Mouse (Mus musculus): ENCODE data around the gene Traf1.

DNA sequence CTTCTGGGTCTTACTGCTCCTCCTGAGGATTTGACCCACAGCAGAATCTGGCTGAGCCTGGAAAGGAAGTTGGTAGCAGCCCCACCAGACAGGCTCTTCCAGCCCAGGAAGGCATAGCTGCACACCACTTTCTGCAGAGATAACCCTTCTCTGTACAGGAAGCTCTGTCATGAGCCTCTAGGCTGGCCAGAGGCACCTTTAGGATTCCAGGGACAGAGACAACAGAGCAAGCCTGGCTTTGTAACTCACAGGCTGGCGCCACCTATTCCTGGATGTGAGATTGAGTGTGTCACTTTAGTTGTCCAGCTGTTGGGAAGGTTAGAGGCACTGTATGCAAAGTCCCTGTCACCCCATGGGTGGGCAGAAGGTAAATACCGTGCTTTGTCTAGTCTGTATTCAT lies 46.5 kb downstream of the Traf1 start:
- no peak for TF ChIP-seq POLR2A (IDR thresholded peaks at IDR 0.05; ENCODE audit: extremely low read depth, insufficient read depth, low read length)
- TF ChIP-seq CTCF (IDR thresholded peaks at IDR 0.05; ENCODE audit: extremely low read depth, insufficient read depth, low read length), result no peak

Measured in cortical plate, adult 2 months (tissue).